Mouse (Mus musculus) ovary, postnatal 10 days (tissue): Measurements from ENCODE around the gene Eaf1.

Experiments used
- DNase-seq: peaks from one replicate; pipeline ENCODE4 v3.0.0; 2022; ENCODE audit warnings: low spot score

Eaf1 gene

DNA sequence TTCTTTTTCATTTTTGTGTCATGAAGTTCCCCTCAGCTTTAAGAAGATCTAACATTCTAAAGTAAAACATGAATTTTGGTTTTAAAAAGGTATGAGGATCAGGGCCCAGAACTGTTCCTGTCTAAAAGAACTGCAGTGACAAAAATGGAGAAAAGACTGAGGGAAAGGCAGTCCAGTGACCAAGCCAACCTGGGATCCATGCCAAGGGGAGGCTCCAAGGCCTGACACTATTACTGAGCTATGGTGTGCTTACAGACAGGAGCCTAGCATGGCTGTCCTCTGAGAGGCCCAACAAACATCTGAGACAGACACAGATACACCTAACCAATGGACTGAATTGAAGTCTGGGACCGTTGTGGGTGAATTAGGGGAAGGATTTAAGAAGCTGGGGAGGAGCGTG, 15.7 kb downstream of the Eaf1 start:
- DNase-seq: no peak

DNA sequence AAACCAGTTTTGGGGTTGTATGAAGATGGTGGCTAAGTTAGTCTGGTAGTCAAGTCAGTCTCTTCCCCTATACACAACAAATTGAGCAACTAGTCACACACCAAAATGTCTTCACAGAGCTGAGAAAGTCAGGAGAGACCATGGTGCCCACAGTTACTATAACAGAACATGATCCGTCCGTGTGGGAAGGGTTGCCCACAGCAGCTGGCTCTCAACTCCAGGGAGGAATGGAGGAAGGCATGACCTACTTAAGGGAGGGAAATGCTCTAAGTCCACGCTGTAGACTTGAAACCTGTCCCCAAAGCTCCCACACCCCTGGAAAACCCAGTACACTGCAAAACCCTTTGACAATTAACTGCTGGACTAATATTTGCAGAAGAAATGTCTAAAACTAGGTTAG, 16.1 kb downstream of the Eaf1 start:
- no peak for DNase-seq

DNA sequence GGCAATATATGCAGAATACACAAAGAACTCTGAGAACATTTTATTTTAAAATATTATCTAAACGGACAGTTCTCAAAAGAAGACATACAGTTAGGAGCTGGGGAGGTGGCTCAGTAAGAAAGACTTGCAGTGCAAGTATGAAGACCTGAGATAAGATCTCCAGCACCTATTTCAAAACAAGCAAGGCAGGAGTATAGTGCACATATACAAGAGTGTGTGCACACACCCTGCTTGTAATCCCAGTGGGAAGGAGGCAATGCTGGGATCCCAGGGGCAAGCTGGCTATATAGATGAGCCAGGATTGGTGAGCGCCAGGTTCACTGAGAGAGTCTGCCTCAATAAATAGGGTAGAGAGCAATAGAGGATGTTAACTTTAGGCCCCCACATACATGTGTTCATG, 21.7 kb downstream of the Eaf1 start:
- DNase-seq: no peak

DNA sequence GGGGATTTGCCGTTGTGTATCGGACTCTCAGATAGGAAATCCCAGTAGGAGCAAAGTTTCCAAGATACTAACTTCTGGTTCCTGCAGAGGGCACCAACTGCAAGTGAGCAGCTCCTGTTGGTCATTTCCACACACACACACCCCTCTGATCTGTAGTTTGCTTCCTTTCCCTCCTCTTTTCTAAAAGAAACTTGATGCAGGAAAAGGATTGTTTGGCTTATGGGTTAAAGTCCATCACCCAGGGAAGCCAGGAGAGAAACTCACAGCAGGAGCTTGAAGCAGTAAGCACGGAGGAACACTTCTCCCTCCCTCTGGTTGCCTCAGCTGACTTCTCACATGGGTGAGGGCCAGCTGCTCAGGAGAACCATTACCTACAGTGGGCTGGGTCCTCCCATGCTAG, 25.0 kb downstream of the Eaf1 start:
- no peak for DNase-seq

DNA sequence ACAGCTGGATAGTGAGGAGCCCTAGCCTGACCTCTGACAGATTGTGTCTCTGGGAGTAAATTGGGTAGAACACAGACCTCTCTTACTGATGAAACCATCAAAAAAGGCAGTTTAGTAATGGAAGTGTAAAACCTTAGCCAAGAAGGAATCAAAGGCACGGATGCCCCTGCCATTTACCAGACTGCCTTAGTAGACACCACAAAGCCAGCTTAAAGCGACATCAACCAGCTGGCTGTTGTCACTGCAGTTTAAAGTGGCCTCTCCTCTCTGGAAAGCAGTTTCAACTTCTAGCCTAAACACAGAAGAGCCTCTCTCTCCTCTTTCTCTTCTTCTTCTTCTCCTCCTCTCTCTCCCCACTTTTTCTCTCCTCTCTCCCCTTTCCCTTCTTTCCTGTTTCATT, 27.1 kb downstream of the Eaf1 start:
- DNase-seq: no peak

DNA sequence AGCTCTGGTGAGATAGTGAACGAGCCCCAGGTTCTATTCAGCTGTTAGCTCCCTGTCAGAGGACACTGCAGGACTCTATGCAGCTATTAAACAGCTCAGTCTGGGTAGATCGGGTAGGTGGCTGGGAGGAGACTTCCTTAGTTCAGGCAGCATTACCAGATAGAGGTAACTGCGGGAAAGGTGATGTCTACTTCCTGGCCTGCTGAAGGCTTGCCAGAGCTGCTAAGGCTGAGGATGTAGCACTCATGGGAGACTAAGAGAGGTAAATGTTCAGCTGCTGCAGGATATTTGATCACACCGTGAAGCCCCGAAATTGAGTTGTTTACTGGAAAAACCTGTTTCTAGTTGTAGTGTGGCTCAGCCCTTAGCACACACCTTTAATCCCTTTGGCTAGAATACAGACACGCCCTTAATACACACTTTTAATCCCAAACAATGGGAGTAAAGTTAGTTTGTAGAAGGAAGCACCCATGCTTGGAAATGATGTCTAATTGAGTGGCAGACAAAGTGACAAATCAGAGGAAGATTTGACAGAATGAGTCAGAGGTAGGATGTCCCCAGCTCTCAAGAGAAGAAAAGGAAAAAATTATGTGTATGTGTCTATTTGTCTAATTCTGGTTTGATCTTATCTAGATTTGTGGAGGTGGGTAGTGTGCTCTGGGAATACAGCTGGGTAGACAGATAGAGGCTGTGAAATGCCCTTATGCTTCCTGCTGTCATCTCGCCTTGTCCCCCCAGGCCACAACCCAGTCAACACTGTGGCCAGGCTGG, 31.0 kb downstream of the Eaf1 start:
- DNase-seq: no peak

DNA sequence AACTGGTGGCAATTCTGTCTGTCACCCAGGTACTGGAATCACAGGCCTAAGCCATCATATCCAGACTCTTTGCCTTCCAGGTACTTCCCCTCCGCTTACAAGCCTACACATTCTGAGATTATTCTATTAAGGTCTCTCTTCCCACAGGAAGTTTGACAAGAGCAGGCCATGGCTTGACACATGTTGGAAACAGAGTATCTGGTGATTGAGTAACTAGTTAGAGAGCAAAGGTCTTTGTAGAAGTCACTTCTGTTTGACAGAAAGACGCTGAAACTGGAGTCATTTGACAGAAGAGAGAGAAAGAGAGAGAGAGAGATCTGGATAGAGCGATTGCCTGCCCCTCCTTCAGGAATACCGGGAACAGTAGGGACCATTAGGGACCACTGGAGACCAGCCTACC, 36.6 kb downstream of the Eaf1 start:
- no peak for DNase-seq

DNA sequence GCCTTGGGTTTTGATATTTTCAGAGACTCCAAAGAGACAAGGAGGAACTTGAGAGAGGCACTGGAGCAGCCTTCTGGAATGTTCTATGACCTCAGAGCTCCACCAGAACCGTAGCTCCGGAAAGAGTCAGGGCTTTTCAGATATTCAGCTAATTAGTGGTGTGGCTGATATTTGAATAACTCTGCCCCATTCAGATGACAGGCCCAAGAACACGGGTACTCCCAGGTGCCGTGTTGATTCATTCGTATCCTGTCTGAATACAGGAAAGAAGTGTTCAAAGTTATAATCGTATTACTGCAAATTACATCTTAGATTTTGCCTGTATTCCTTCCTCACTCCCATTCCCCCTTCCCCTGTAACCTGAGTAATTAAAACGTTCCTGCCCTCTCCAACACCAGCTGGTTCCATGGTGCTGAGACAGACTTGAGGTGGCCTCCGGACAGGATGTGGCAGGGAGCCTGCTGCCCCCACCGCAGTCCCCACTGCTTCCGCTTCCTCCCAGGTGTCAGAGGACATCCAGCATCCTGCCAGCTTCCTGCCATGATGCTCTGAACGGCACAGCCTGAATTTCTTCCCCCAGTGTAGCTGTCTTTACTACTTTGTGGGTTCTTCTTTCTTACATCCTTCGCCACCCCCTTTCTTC, 37.4 kb downstream of the Eaf1 start:
- no peak for DNase-seq

DNA sequence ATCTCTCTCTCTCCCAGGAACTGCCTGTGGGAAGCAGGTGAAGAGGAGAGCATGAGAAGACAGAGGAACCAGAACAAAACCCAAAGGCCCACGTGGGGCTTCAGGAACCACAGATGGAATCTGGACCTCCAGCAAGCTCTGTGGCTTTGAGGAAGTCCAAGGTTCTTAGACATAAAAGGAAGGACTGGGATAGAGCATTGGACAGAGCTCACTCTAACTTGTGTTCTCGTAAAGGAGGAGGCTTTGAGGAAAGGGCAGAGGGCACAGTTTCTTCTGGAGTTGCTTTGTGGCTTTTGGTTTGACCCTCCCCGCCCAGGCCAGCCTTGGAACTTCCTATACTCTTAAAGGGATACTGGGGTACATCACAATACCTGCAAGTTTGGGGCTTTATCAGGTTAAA, 38.5 kb downstream of the Eaf1 start:
- no peak for DNase-seq

DNA sequence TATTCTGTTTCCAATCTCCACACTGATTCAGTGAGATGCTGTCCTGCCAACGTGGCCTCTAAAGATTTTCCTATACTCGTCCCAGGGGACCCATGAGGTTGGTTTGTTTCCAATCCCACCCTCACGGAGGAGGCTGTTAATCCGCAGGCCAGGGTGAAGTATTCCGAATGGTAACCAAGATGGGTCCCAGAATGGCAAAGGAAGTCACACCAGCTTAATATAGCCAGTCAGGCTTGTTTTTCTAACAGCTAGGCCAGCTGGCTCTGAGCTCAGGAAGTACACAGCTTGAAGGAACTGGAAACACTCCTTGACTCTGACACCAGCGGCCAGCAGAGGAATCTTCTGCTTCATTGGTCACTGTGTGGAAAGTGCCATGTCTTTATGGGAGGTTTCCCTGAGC, 43.1 kb downstream of the Eaf1 start:
- no peak for DNase-seq

DNA sequence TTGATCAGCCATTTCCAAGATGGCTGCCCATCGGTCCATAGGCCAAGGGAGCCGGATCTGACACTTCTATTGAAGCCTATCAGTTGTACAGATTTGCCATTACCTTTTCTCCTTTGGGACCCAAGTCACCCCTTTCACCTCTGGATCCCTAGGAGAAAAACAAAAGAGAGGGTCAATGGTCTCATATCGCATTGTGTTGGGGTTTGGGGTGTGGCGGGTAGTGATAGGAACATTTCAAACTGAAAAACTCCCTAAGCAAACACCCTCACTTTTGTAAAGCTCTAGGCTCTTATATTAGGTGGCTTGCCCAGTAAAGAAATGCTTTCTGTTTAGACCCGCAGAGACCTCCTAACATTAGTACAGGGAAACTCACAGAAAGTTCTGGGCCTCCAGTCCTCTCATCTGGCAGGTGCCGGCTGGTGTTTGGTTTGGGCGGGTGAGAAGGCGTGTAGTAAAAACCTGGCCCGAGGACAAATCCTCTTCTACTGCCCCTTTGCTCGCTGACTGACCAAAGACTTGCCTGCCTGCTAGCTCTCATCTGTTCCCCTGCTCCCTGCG, 49.8 kb downstream of the Eaf1 start:
- DNase-seq: no peak

DNA sequence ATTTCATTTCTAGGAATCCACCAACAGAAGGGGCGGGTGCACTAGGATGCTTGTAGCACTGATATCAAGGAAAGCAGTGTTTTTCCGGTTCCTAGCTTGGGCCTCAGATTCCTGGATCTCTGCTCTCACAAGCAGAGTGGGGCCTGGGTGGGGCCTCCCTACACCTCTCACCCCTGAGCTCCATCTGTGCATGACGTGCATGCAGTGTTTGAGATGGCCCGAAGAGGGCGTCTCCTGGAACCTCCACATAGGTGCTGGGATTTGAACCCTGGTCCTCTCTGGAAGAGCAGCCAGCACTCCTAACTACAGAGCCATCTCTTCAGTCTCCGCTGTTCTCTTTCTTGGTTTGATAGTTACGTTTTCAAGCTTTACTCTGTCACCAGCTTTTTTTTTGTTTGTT, 60.8 kb downstream of the Eaf1 start:
- no peak for DNase-seq

DNA sequence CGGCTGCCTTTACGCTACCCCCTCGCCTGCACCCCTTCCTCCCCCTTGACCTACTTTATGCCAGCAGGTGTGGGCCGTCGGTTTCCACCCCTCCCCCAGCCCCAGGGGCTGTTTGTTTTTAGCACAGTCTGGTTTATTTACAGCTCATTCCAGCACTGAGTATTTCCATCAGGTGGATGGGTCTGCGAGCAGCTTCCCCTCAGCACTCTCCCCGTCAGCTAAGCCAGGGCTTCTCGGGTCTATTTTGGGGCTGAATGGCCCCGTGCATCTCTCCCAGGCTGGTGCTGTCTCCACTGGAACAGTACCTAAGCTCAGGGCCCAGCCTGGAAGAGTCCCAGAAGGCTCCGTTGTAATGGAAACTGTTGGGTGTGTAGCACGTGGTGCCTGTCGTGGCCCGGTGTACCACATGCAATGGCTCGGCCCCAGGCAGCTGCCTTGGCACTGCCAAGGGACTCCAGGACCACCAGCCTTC, 61.8 kb downstream of the Eaf1 start:
- DNase-seq: no peak

DNA sequence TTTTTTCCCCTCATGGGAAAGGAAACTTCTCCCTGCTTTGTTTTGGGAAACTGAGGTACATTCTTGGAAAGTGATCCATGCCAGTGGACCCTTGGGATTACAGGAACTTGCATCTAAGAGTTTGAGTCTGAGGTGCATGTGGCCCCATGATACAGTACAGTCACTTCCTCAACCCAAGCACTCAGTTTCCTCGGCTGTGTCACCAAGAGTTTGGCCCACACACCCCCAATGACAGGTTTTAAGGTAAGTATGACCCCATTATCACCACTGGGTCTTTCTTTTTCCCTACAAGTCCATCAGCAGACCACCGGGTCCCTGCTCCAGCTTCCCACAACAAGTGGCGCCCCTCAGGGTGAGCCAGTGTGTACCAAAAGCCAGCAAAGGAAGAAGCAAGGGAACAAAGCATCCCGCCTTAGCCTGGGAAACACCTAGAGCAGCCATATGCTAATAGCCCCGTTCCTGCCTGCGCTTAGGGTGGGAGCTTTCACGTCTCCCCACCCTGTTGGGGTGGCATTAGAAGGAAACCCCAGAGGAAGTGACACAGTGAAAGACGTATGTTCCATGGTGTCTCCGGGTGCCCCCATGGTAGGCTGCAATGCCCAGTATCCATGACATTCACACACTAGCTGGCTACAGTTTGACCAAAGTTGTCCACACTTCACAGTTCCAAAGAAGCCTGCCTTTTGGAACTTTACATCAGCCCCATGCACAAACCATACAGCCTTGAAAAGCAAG, 62.5 kb downstream of the Eaf1 start:
- no peak for DNase-seq

DNA sequence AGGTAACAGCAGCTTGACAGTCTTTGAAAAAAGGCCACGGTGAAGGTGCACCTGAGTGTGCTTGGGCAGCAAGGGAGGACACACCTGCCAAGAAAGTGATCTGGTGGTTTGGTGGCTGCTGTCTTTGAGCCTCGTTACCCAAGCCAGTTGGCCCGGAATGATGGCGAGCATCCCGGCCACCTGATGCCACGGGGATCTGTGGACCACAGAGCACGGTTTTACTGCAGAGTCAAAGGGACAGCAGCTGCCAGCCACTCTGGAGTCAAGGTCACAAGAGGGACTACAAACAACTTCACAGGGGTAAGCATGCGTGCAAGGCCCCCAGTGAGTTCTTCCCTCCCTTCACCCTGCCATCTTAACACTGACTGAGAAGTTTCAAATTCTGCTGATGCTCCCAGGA, 63.1 kb downstream of the Eaf1 start:
- DNase-seq: no peak

DNA sequence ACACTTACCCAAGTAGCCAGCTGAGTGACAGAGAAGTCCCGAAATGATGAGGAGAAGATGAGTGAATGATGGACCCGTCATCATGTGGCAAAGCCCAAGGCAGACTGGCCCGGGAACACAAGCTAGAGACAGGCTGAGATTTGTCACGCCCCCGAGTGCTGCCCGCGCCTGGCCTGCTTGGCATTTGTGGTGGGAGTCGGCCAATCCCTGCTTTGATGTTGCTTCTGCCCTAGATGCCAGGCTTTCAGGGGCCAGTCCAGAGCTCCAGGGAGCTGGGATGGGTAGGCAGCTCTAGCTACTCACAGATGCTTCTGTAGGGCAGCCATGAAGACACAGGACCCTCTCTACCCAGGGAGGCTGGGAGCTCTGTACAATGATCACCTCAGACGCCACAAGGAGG, 63.6 kb downstream of the Eaf1 start:
- no peak for DNase-seq

DNA sequence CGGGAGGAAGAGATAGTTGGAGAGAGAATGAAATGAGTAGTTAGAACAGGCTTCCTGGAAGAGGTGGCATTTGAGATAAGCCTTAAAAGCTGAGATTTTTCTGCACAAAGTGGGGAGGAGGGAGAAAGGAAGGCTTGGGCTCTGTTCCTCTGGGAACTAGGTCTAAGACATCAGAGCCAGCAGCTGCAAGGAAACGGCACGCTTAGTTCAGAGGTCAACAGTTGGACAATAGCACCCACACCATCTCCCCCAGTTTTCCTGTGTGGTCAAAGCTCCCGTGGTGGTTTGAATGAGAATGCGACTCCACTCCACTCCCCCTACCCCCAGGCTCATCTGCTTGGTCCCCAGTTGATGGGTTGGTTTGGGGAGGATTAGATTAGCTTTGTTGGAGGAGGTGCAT, 65.0 kb downstream of the Eaf1 start:
- DNase-seq: no peak
